Mouse (Mus musculus) hematopoietic stem cell, adult 5-6 weeks (primary cell): ENCODE data around the gene Specc1. TPM values are rescaled to one million over a fixed set of nuclear protein-coding genes. Genes with fewer than 3 reads are reported as not detected.
A peak's percentile ranks its signal among the peaks of the same experiment; 100 is the strongest.

Experiments
- ATAC-seq, 2 experiments: fragments of 125-278 bp in 1 of 2; replicated peaks in 1 of 2; 2 replicates each; pipeline ENCODE4 v1.8.0; 2016 to 2017; ENCODE audit warnings: inconsistent platforms in 2 of 2, mild to moderate bottlenecking in 2 of 2, moderate number of reproducible peaks in 2 of 2, low read depth in 1 of 2, moderate TSS enrichment in 1 of 2; ENCODE audit not compliant: low FRiP score in 2 of 2, poor library complexity in 2 of 2, severe bottlenecking in 2 of 2, insufficient read depth in 1 of 2, low TSS enrichment in 1 of 2
- total RNA-seq: library from RNA; stranded (forward); fragments of 172-1452, 232-1000 nt; gene quantifications from 2 replicates; pipeline ENCODE4 v1.2.3, GENCODE M21; 2017

The Specc1 gene
- total RNA-seq, 1 experiment from 2014 or later = 25.6 TPM

- no peak for ATAC-seq
These were observed 266.9 kb downstream of the Specc1 start for GRCm38 (mm10) chr11:62223416-62223815.

GRCm38 (mm10) chr11:62223962-62224361 lies 267.4 kb downstream of the Specc1 start:
- ATAC-seq = peak; percentile 88 to 93

DNA sequence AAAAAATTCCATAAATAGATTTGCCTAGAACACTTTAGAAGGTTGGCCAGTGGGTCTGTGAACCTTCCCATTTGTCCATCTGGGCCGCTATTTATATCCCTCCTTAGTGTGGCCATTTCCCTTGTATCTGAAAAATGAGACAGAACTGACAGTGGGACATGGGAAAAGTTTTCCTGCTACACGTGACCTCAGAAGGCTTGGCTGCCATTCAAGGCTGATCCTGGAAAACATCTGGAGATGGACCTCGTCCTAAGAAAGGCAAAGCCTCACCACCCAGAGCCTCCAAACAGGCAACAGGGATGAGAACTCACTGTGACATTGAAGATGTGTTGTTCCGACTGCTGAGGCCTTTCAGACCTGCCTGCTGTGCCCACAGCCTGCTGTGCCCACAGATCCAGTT lies 268.2 kb downstream of the Specc1 start:
- no peak for ATAC-seq

DNA sequence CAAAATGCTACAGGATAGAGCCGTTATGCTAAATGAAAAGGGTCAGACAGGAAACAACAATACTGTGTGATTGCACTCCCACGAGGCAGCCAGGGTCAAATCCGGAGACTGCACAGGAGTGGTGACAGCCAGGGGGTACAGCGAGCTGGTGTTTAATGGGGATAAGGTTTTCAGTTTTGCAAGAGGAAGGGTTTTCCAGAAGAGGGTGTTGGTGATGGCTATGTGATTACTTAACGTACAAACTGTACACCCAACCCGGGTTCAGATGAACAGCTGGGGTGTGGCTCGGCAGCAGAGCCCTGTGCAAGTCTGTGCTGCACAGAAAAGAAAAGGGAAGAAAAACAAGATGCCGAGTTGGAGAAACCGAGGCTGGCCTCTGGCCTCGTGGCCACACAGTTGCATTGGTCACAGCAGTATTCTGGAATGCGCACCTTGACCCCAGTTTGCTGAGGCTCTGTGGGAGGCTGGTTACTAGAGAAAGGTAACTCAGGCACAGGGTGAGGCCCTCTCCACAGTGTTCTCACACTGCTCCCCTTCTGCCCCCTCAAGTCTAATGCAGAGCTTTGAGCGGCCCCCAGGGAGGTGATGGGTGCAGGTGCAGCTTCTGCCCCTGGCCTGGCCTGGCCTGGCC lies 284.2 kb downstream of the Specc1 start:
- ATAC-seq = no peak

- no peak for ATAC-seq
These were observed 287.3 kb downstream of the Specc1 start for GRCm38 (mm10) chr11:62243871-62244270.

- ATAC-seq = no peak
These were observed 287.9 kb downstream of the Specc1 start for GRCm38 (mm10) chr11:62244471-62244870.

GRCm38 (mm10) chr11:62247759-62248400 lies 291.3 kb downstream of the Specc1 start:
- ATAC-seq = no peak

GRCm38 (mm10) chr11:62248401-62249244 lies 292.1 kb downstream of the Specc1 start, which contains the start of gene Adora2b:
Gene Adora2b, plus strand, starts transcription at chr11:62248984.
- peak; percentile 18 to 30; a peak in 1 of 4 replicates for ATAC-seq

DNA sequence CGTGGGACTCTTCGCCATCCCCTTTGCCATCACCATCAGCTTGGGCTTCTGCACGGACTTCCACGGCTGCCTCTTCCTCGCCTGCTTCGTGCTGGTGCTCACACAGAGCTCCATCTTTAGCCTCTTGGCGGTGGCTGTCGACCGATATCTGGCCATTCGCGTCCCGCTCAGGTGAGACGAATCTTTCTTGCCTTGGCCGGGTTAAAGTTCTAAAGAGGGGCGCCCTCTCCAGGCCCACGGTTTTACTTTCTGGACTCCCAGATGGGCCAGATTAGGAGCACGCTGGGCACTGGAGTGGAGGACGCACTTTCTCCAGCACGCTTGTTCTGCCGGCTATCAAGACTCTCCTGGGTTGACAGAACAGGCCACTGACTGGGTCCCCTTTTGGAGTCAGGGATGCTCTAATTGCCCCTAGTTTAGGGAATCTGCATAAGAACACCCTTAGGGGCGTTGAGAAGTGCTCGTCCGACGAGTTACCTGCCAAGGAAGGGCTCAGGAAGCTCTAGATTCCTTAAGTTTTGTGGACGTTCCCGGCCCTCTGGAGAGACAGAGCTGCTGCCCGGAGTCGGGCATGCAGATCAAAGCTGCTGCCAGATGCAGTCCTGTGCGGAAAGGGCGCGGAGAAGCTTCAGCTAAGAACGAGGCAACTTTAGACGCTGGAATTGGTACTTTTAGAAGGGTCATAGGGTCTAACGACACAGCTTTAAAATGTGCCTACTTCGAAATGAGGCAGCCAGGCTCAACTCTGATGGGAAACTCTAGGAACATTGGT lies 292.9 kb downstream of the Specc1 start:
- ATAC-seq = no peak

- peak; percentile 55 to 70 for ATAC-seq
These were observed 294.5 kb downstream of the Specc1 start for GRCm38 (mm10) chr11:62251047-62251446.

DNA sequence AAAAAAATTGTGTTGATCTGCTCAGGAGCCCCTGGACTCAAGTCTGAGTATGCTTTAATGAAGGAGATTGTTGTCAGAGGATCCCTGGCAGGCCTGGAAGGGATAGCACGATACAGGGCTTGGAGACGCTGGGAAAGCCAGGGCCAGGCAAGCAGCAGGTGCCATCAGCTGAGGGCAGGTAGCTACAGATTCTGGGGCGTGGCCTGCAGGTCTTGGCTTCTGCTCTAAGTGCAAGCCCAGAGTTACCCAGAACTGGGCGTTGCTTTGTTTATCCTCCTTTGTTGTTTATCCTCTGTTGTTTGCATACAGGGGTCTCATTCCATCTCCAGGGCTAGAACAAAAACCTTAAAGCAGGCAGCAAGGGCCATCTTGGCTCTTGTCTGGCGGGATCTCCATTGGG lies 296.8 kb downstream of the Specc1 start:
- ATAC-seq = no peak

GRCm38 (mm10) chr11:62259214-62259613 lies 302.7 kb downstream of the Specc1 start:
- no peak for ATAC-seq

DNA sequence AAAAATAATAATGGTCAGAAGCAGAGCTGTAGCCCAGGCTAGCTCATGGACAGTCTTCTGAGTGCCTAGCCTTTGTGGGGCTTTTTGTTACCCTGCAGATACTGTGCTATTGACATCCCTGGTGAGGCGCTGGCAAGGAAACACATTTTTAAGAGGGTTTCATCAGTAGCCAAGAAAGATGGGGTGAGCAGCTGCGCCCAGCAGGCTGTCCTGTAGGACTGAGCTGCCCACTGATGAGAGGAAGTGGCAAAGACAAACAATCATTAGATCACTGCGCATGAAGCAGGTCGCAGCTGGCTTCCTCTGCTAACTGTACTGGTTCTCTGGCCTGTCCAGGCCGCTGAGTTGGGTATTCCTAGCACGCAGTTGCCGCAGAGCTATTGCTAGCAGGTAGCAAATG lies 307.0 kb downstream of the Specc1 start:
- ATAC-seq = no peak

DNA sequence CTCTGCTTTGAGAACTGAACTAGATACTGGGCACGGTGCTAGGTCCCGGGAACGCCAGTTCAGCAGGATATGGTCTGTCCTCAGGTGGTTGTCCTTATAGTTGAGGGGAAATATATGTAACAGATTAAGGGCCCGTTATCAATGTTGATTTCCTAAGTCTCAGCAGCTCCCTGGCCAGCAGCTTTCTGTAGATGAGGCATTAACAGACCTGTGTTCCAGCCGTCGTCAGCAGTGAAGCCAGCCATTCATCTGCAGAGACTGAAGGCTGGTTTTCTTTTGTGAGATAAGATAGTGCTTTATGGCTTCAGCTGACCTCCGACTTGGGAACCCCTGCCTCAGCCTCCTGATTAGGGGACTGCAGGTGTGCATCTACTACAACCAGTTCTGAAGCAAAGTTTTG lies 307.5 kb downstream of the Specc1 start:
- no peak for ATAC-seq

- no peak for ATAC-seq
These were observed 309.1 kb downstream of the Specc1 start for GRCm38 (mm10) chr11:62265642-62266041.

DNA sequence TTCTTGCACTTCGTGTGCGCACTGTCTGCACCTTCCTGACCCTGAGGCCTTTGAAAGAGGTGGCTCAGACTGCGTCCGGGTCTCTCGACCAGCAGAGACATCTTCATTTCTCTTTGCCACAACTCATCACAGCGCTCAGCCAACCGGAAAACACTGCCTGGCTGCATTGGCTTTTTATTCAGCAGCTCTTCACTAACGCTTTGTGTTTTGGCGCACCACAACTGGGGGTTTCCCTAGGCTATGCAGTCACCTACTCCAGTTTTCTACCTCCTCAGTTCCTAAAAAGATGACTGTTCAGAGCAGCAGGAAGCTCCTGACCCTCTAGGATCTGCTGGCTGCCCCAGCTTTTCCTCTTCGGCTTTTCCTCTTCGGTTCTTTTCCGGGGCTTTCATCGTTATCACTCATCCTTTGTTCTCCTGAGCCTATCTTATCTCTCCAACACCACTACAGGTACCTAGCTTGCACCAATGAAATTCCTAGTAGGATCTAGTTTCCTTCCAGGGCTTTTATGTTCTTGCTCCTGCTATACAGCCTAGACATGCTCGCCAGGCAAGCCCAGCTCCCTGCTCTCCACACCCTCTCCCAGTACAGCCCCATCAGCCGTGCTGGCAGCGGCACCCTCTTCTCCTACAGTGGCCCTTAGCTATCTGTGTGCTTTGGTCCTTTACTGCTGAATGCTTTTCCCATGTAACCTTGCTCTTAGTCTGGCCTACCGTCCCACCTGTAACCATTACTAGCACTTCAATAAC lies 310.1 kb downstream of the Specc1 start:
- ATAC-seq = no peak

DNA sequence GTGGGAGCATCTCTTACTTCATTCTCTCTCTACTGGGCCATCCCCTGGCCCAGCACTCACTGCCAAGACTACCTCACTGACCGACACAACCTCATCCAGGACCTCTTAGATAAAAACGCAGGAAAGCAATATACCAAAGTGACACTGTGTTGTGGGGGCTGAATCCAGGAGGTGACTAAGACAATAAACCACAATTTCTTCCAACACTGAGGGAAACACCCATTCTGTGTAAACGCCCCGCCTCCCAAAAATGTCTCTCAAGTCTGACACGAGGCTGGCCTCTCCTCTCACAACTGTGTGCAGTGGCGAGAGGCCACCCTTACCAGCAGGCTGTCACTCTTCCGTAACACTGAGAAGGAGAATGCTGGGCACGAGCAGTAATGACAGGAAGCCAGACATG lies 311.8 kb downstream of the Specc1 start:
- ATAC-seq = no peak
